Mouse (Mus musculus): ENCODE measurements around the gene Rgs17. TPM values are rescaled to one million over a fixed set of nuclear protein-coding genes. Genes with fewer than 3 reads are reported as not detected.
A peak's percentile ranks its signal among the peaks of the same experiment; 100 is the strongest.

Rgs17 gene
- polyA plus RNA-seq, 1 experiment from 2014 or later, result 0.87 TPM

GRCm38 (mm10) chr10:5807683-5808082 is 114.5 kb downstream of the Rgs17 start:
- 37% methylated on average over 2 of the region's 2 CpGs for WGBS
- Histone ChIP-seq H3K4me3 (ENCODE audit: low read length) (no peak overlapping the region), H3K36me3 (ENCODE audit: control insufficient read depth, insufficient read depth, low read length) (peaks cover 13% of the 10 kb centered on the region), H3K4me1 (replicated peaks; ENCODE audit: control insufficient read depth, insufficient read depth, low read length) (peaks cover 9% of the 10 kb centered on the region), H3K4me2 (ENCODE audit: low read depth, low read length) (0 out of 2 replicates have a peak overlapping the region, but pooled peaks have one; percentile 2), H3K9ac (ENCODE audit: low read length) (no peak overlapping the region), H3K9me3 (ENCODE audit: control insufficient read depth, low read length) (no peaks in the 10 kb centered on the region), H3K27ac (ENCODE audit: low read length) (peak overlapping the region; percentile 94), H3K27me3 (ENCODE audit: control insufficient read depth, insufficient read depth, low read depth, low read length) (no peaks in the 10 kb centered on the region)
- ATAC-seq (ENCODE audit: low read depth), result no peak

GRCm38 (mm10) chr10:5806996-5807395 is 115.2 kb downstream of the Rgs17 start:
- peak overlapping the region; percentile 94 for H3K27ac ChIP-seq (ENCODE audit: low read length)
- H3K9me3 ChIP-seq (ENCODE audit: control insufficient read depth, low read length), result no peaks in the 10 kb centered on the region
- no peaks in the 10 kb centered on the region for H3K27me3 ChIP-seq (ENCODE audit: control insufficient read depth, insufficient read depth, low read depth, low read length)
- H3K4me1 ChIP-seq (replicated peaks; ENCODE audit: control insufficient read depth, insufficient read depth, low read length), result peaks cover 14% of the 10 kb centered on the region
- no peak for ATAC-seq (ENCODE audit: low read depth)
- no peak overlapping the region for H3K4me3 ChIP-seq (ENCODE audit: low read length)
- H3K9ac ChIP-seq (ENCODE audit: low read length), result no peak overlapping the region; the same call in 1 of the 2 replicates
- 57% methylated on average over 4 of the region's 4 CpGs for WGBS
- H3K36me3 ChIP-seq (ENCODE audit: control insufficient read depth, insufficient read depth, low read length), result peaks cover 9% of the 10 kb centered on the region
- no peak overlapping the region; the same call in 1 of the 2 replicates for H3K4me2 ChIP-seq (ENCODE audit: low read depth, low read length)

GRCm38 (mm10) chr10:5806416-5806815 is 115.8 kb downstream of the Rgs17 start:
- Histone ChIP-seq H3K36me3 (ENCODE audit: control insufficient read depth, insufficient read depth, low read length) (peaks cover 9% of the 10 kb centered on the region), H3K27ac (ENCODE audit: low read length) (peak overlapping the region; percentile 94), H3K9ac (ENCODE audit: low read length) (peak overlapping the region; percentile 71), H3K9me3 (ENCODE audit: control insufficient read depth, low read length) (no peaks in the 10 kb centered on the region), H3K4me2 (ENCODE audit: low read depth, low read length) (peak overlapping the region; percentile 71), H3K4me3 (ENCODE audit: low read length) (peak overlapping the region; percentile 91), H3K27me3 (ENCODE audit: control insufficient read depth, insufficient read depth, low read depth, low read length) (no peaks in the 10 kb centered on the region), H3K4me1 (replicated peaks; ENCODE audit: control insufficient read depth, insufficient read depth, low read length) (peaks cover 14% of the 10 kb centered on the region)
- 7% methylated on average over 8 of the region's 8 CpGs for WGBS
- ATAC-seq (ENCODE audit: low read depth), result no peak

GRCm38 (mm10) chr10:5805731-5806307 is 116.4 kb downstream of the Rgs17 start:
- Histone ChIP-seq H3K27me3 (ENCODE audit: control insufficient read depth, insufficient read depth, low read depth, low read length) (no peaks in the 10 kb centered on the region), H3K9me3 (ENCODE audit: control insufficient read depth, low read length) (no peaks in the 10 kb centered on the region), H3K4me2 (ENCODE audit: low read depth, low read length) (peak overlapping the region; percentile 71), H3K4me1 (replicated peaks; ENCODE audit: control insufficient read depth, insufficient read depth, low read length) (peaks cover 14% of the 10 kb centered on the region), H3K36me3 (ENCODE audit: control insufficient read depth, insufficient read depth, low read length) (peaks cover 14% of the 10 kb centered on the region), H3K9ac (ENCODE audit: low read length) (peak overlapping the region; percentile 75), H3K4me3 (ENCODE audit: low read length) (peak overlapping the region; percentile 91), H3K27ac (ENCODE audit: low read length) (peak overlapping the region; percentile 95)
- WGBS, result under 1% methylated on average over 42 of the region's 43 CpGs
- peak; percentile 94 for ATAC-seq (ENCODE audit: low read depth)

GRCm38 (mm10) chr10:5805243-5805730 is 116.9 kb downstream of the Rgs17 start, which contains the start of gene Fbxo5:
Gene Fbxo5, minus strand, starts transcription at chr10:5805600.
- under 1% methylated on average over 42 of the region's 42 CpGs for WGBS
- ATAC-seq (ENCODE audit: low read depth), result peak; percentile 95
- Histone ChIP-seq H3K4me3 (ENCODE audit: low read length) (peak within 1 kb of the TSS; percentile 91), H3K27me3 (ENCODE audit: control insufficient read depth, insufficient read depth, low read depth, low read length) (no peaks in the 10 kb centered on the region), H3K27ac (ENCODE audit: low read length) (peak within 1 kb of the TSS; percentile 95), H3K36me3 (ENCODE audit: control insufficient read depth, insufficient read depth, low read length) (peaks cover 19% of the 10 kb centered on the region), H3K9ac (ENCODE audit: low read length) (peak within 1 kb of the TSS; percentile 79), H3K4me1 (replicated peaks; ENCODE audit: control insufficient read depth, insufficient read depth, low read length) (peaks cover 14% of the 10 kb centered on the region), H3K9me3 (ENCODE audit: control insufficient read depth, low read length) (no peaks in the 10 kb centered on the region), H3K4me2 (ENCODE audit: low read depth, low read length) (peak within 1 kb of the TSS; percentile 84)

GRCm38 (mm10) chr10:5804691-5805156 is 117.5 kb downstream of the Rgs17 start:
- Histone ChIP-seq H3K36me3 (ENCODE audit: control insufficient read depth, insufficient read depth, low read length) (peaks cover 25% of the 10 kb centered on the region), H3K27ac (ENCODE audit: low read length) (peak overlapping the region; percentile 89), H3K9me3 (ENCODE audit: control insufficient read depth, low read length) (no peaks in the 10 kb centered on the region), H3K27me3 (ENCODE audit: control insufficient read depth, insufficient read depth, low read depth, low read length) (no peaks in the 10 kb centered on the region), H3K4me2 (ENCODE audit: low read depth, low read length) (peak overlapping the region; percentile 84), H3K9ac (ENCODE audit: low read length) (peak overlapping the region; percentile 79), H3K4me3 (ENCODE audit: low read length) (peak overlapping the region; percentile 91), H3K4me1 (replicated peaks; ENCODE audit: control insufficient read depth, insufficient read depth, low read length) (peaks cover 14% of the 10 kb centered on the region)
- under 1% methylated on average over 24 of the region's 24 CpGs for WGBS
- ATAC-seq (ENCODE audit: low read depth), result peak; percentile 5

GRCm38 (mm10) chr10:5803739-5804138 is 118.5 kb downstream of the Rgs17 start:
- Histone ChIP-seq H3K4me1 (replicated peaks; ENCODE audit: control insufficient read depth, insufficient read depth, low read length) (peaks cover 14% of the 10 kb centered on the region), H3K27ac (ENCODE audit: low read length) (no peak overlapping the region), H3K27me3 (ENCODE audit: control insufficient read depth, insufficient read depth, low read depth, low read length) (no peaks in the 10 kb centered on the region), H3K4me2 (ENCODE audit: low read depth, low read length) (peak overlapping the region; percentile 60), H3K4me3 (ENCODE audit: low read length) (peak overlapping the region; percentile 54), H3K36me3 (ENCODE audit: control insufficient read depth, insufficient read depth, low read length) (peaks cover 26% of the 10 kb centered on the region), H3K9ac (ENCODE audit: low read length) (peak overlapping the region; percentile 52), H3K9me3 (ENCODE audit: control insufficient read depth, low read length) (no peaks in the 10 kb centered on the region)
- WGBS, result 0% methylated on average over 1 of the region's 1 CpGs
- ATAC-seq (ENCODE audit: low read depth), result no peak

- Histone ChIP-seq H3K9me3 (ENCODE audit: control insufficient read depth, low read length) (no peaks in the 10 kb centered on the region), H3K4me2 (ENCODE audit: low read depth, low read length) (peak overlapping the region; percentile 60)
- 6% methylated on average over 6 of the region's 6 CpGs for WGBS
Observed at GRCm38 (mm10) chr10:5802866-5803265, 119.3 kb downstream of the Rgs17 start.

GRCm38 (mm10) chr10:5800490-5800889 is 121.7 kb downstream of the Rgs17 start:
- WGBS, result 96% methylated on average over 1 of the region's 1 CpGs
- Histone ChIP-seq H3K36me3 (ENCODE audit: control insufficient read depth, insufficient read depth, low read length) (peaks cover 41% of the 10 kb centered on the region), H3K4me2 (ENCODE audit: low read depth, low read length) (no peak overlapping the region), H3K4me1 (replicated peaks; ENCODE audit: control insufficient read depth, insufficient read depth, low read length) (peaks cover 12% of the 10 kb centered on the region), H3K27ac (ENCODE audit: low read length) (no peak overlapping the region), H3K27me3 (ENCODE audit: control insufficient read depth, insufficient read depth, low read depth, low read length) (no peaks in the 10 kb centered on the region), H3K9ac (ENCODE audit: low read length) (no peak overlapping the region), H3K4me3 (ENCODE audit: low read length) (no peak overlapping the region), H3K9me3 (ENCODE audit: control insufficient read depth, low read length) (no peaks in the 10 kb centered on the region)
- no peak for ATAC-seq (ENCODE audit: low read depth)

More at GRCm38 (mm10) chr10:5802866-5803265, 119.3 kb downstream of the Rgs17 start:
- ATAC-seq (ENCODE audit: low read depth), result no peak
- Histone ChIP-seq H3K4me3 (ENCODE audit: low read length) (peak overlapping the region; percentile 54), H3K4me1 (replicated peaks; ENCODE audit: control insufficient read depth, insufficient read depth, low read length) (peaks cover 12% of the 10 kb centered on the region), H3K27ac (ENCODE audit: low read length) (no peak overlapping the region), H3K9ac (ENCODE audit: low read length) (peak overlapping the region; percentile 59), H3K36me3 (ENCODE audit: control insufficient read depth, insufficient read depth, low read length) (peaks cover 35% of the 10 kb centered on the region), H3K27me3 (ENCODE audit: control insufficient read depth, insufficient read depth, low read depth, low read length) (no peaks in the 10 kb centered on the region)

Measured in lung, embryonic 16.5 days (tissue).